Mouse (Mus musculus): Measurements from ENCODE around the gene Gstm3.
"Not testable (repeated sequence)": the region's sequence is repeated elsewhere in the genome, so short reads cannot be mapped to it uniquely, and the experiment has no call there.

The Gstm3 gene

GRCm38 (mm10) chr3:107972070-107972469 is 3.0 kb upstream of the Gstm3 start:
- DNase-seq: no peak

GRCm38 (mm10) chr3:107971101-107971500 is 2.0 kb upstream of the Gstm3 start:
- DNase-seq: not testable (repeated sequence)

- DNase-seq: no peak
These were observed 2.5 kb downstream of the Gstm3 start for GRCm38 (mm10) chr3:107966631-107967030.

GRCm38 (mm10) chr3:107965592-107965991 is 3.5 kb downstream of the Gstm3 start:
- DNase-seq: no peak

GRCm38 (mm10) chr3:107964656-107965308 is 4.3 kb downstream of the Gstm3 start:
- DNase-seq: no peak

- no peak for DNase-seq
These were observed 5.1 kb downstream of the Gstm3 start for GRCm38 (mm10) chr3:107964026-107964425.

- DNase-seq: not testable (repeated sequence)
These were observed 13.8 kb downstream of the Gstm3 start for GRCm38 (mm10) chr3:107955260-107955659.

GRCm38 (mm10) chr3:107953906-107954305 is 15.2 kb downstream of the Gstm3 start:
- DNase-seq: no peak

GRCm38 (mm10) chr3:107953328-107953755 is 15.7 kb downstream of the Gstm3 start:
- peak; percentile 40 to 54 for DNase-seq

GRCm38 (mm10) chr3:107950531-107950930 is 18.6 kb downstream of the Gstm3 start:
- no peak for DNase-seq

- DNase-seq: not testable (repeated sequence)
These were observed 19.6 kb downstream of the Gstm3 start for GRCm38 (mm10) chr3:107949461-107949860.

- no peak for DNase-seq
These were observed 23.4 kb downstream of the Gstm3 start for GRCm38 (mm10) chr3:107945729-107946128.

- DNase-seq: no peak
These were observed 25.7 kb downstream of the Gstm3 start, which contains the start of gene Gstm6 for GRCm38 (mm10) chr3:107943239-107943990. Gene Gstm6, minus strand, starts transcription at chr3:107943749.

GRCm38 (mm10) chr3:107941261-107941660 is 27.8 kb downstream of the Gstm3 start:
- no peak for DNase-seq

GRCm38 (mm10) chr3:107940524-107940923 is 28.6 kb downstream of the Gstm3 start:
- no peak for DNase-seq

GRCm38 (mm10) chr3:107939830-107940229 is 29.3 kb downstream of the Gstm3 start:
- no peak for DNase-seq

GRCm38 (mm10) chr3:107939403-107939802 is 29.7 kb downstream of the Gstm3 start:
- peak; percentile 43 to 49 for DNase-seq

GRCm38 (mm10) chr3:107935888-107936287 is 33.2 kb downstream of the Gstm3 start:
- no peak for DNase-seq

- DNase-seq: no peak
These were observed 33.8 kb downstream of the Gstm3 start for GRCm38 (mm10) chr3:107935268-107935667.

GRCm38 (mm10) chr3:107932128-107932527 is 37.0 kb downstream of the Gstm3 start:
- DNase-seq: no peak

- DNase-seq: peak; percentile 92 to 94
These were observed 37.4 kb downstream of the Gstm3 start, which contains the start of gene Gstm7 for GRCm38 (mm10) chr3:107931670-107932069. Gene Gstm7, minus strand, starts transcription at chr3:107931817.

- DNase-seq: no peak
These were observed 37.9 kb downstream of the Gstm3 start for GRCm38 (mm10) chr3:107931134-107931533.

GRCm38 (mm10) chr3:107929731-107930130 is 39.4 kb downstream of the Gstm3 start:
- DNase-seq: no peak

- no peak for DNase-seq
These were observed 39.8 kb downstream of the Gstm3 start for GRCm38 (mm10) chr3:107929243-107929642.
